Mouse (Mus musculus) midbrain, embryonic 14.5 days (tissue): Measurements from ENCODE around the gene Mmp1b. TPM values are rescaled to one million over a fixed set of nuclear protein-coding genes. Genes with fewer than 3 reads are reported as not detected.

Experiments
- polyA plus RNA-seq: library from polyadenylated mRNA; unstranded; fragments of >200 nt; fragmentation: Nextera tagmentation; extraction: Ambion mirVana; gene quantifications from 2 replicates; pipeline ENCODE4 v1.2.1, GENCODE M21; 2014

Gene Mmp1b
- polyA plus RNA-seq, 1 experiment from 2014 or later: not detected

Other genes with a start within 250 kb of the Mmp1b start
- gene Dync2h1, start 203.6 kb downstream of the Mmp1b start, polyA plus RNA-seq: 18.2 and 26.3 TPM in 2 replicates
- 118 TPM in 2 replicates for gene Dcun1d5, start 203.5 kb downstream of the Mmp1b start, polyA plus RNA-seq
- 0.08 TPM in 1 of 2 replicates, not detected in the other for gene Mmp13, start 115.5 kb downstream of the Mmp1b start, polyA plus RNA-seq
- gene Mmp12, start 43.7 kb downstream of the Mmp1b start, polyA plus RNA-seq: not detected in 2 replicates
- not detected in 2 replicates for gene Mmp3, start 57.8 kb upstream of the Mmp1b start, polyA plus RNA-seq
- not detected in 2 replicates for gene Mmp10, start 114.3 kb upstream of the Mmp1b start, polyA plus RNA-seq
- not detected in 2 replicates for gene Mmp8, start 170.4 kb upstream of the Mmp1b start, polyA plus RNA-seq
- not detected in 2 replicates for gene Mmp27, start 183.3 kb upstream of the Mmp1b start, polyA plus RNA-seq
- not detected in 2 replicates for gene Mmp20, start 240.2 kb upstream of the Mmp1b start, polyA plus RNA-seq